Mouse (Mus musculus) urinary bladder, postnatal 4 days (tissue): ENCODE measurements around the gene Prkg1.

Experiments
- DNase-seq, 2 experiments: peaks; one replicate each; pipeline ENCODE4 v3.0.0; 2021 to 2022; ENCODE audit warnings: low spot score in 2 of 2

Gene Prkg1

DNA sequence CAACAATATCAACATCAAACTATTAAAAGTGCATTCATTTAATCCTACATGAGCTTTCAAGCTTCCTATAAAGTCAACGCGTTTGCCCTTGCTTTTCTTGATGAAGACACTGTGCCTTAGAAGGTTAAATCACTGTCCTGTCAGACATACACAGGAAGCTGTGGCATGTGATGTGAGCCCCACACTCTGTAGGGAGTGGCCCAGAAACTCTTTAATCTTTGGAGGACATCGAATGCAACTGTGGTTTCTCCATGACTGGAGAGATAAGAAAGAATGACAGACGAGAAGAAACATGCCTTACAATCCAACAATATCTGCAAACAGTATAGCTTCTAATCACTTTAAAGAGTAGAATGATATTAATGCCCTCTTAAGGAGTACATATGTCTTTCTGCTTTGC lies 903.4 kb downstream of the Prkg1 start:
- no peak for DNase-seq

- no peak for DNase-seq
Measured at GRCm38 (mm10) chr19:30851023-30851422, 913.8 kb downstream of the Prkg1 start.

GRCm38 (mm10) chr19:30844916-30845315 lies 919.9 kb downstream of the Prkg1 start:
- DNase-seq: no peak

GRCm38 (mm10) chr19:30843637-30844036 lies 921.2 kb downstream of the Prkg1 start:
- no peak for DNase-seq

GRCm38 (mm10) chr19:30843052-30843564 lies 921.7 kb downstream of the Prkg1 start:
- DNase-seq: no peak

GRCm38 (mm10) chr19:30842640-30843039 lies 922.2 kb downstream of the Prkg1 start:
- DNase-seq: no peak

GRCm38 (mm10) chr19:30833045-30833651 lies 931.7 kb downstream of the Prkg1 start:
- no peak for DNase-seq

DNA sequence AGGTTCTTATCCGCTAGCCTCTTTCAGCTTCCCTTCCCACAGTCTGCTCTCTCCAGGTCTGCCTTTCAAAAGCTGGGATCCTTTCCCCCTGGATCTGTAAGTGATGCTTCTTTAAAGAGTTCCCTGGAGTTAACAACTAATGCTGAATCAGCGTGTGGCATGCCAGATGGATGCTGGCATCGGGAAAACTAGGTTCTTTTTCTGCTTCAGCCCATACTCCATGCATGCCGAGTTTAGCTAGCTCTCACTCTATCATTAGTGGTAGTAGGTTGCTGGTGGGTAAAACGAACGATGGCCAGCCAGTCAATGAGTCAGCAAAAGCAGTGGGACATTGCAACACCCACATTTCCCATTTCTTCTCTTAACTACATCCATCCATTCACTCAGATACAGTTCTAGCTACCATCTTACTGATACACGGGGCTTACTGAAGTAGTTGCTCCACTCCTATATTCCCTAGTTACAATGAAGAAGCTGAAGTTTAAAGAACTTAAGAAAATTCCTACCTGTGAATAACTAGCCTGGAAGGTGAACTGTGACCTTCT lies 935.5 kb downstream of the Prkg1 start:
- DNase-seq: no peak

DNA sequence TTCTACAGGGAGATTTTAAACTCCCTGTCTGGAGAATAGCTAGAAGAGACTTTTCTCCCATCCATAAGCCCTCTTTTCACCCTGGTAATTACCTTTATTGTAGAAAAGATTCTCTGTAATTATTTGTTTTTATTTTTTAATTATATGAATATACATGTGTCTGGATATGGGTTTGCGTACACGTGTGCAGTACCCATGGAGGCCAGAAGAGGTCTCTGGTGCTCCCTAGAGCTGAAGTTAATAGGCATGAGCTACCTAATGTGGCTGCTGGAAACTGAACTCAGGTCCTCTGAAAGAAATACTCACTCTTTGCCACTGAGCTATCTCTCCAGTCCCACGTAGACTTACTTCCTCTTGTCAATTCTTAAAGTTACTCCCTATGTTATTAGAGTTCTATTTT lies 937.0 kb downstream of the Prkg1 start:
- no peak for DNase-seq

DNA sequence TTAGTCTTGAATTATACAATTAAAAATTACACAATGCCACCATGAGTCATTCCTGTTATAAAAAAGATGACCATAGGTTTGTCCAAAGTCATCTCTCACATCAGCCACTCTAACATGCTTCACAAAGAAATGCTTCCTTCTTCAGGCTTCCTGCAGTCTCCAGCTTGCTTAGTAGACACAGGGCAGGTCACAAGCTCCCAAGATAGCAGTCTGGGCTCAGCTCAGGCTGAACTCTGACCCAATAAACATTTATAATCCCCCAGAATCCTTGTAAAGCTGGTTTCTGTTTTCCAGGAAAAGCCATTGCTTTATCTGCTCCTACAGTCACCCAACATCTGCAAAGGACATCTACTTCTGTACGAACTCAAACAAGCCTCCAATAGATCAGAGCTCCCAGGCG lies 938.7 kb downstream of the Prkg1 start:
- DNase-seq: no peak

- no peak for DNase-seq
Measured at GRCm38 (mm10) chr19:30815661-30816060, 949.2 kb downstream of the Prkg1 start.

DNA sequence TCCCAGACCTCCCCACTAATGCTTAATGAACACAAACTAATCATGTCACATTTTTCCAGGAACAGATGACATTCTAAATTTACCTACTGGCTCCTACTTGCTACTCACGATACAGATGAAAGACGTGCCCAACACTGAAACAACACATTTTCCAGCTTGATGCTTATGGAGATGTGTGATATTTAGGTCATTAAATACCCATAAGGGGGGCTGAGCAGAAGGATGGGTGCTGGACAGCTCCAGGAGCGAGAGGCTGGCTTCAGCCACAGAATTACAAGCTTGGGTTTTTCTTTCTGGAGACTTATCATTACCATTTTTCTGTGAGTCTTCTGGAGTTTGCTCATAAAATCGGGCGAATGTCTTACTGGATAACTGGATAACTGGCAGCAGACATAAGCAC lies 958.6 kb downstream of the Prkg1 start:
- DNase-seq: no peak

- no peak for DNase-seq
Measured at GRCm38 (mm10) chr19:30780803-30781202, 984.0 kb downstream of the Prkg1 start.

DNA sequence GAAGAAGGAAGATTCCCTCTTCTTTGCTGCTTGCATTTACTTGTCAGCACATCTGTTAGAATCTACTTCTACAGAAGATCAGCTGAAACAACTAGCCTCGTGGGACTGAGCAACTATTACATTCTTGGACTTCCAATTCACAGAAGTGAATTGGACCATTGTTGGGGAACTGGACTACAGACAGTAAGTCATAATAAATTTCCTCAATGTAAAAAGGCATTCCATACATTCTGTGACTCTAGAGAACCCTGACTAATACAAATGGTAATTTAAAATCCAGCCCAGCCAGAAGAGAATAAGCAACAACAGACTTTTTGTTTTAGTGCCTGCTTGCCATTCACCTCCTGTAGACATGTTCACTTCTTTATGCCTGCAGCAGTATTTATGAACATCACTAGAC lies 996.5 kb downstream of the Prkg1 start:
- no peak for DNase-seq

DNA sequence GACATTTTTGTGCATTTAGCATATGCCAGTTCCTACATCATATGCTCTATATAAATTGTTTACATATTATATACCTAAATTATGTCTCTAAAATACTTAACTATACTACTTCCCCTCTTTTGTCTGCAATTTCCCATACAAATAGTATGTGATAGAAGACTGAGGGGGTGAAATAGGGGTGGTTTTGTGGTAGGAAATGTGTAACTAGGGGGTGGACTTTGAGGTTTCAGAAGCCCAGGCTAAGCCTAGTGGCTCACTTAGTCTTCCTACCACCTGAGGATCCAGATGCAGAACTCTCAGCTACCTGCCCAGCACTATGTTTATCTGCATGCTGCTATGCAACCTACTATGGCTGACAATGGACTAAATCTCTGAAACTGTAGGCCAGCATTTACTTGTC lies 1020.4 kb downstream of the Prkg1 start:
- DNase-seq: no peak

DNA sequence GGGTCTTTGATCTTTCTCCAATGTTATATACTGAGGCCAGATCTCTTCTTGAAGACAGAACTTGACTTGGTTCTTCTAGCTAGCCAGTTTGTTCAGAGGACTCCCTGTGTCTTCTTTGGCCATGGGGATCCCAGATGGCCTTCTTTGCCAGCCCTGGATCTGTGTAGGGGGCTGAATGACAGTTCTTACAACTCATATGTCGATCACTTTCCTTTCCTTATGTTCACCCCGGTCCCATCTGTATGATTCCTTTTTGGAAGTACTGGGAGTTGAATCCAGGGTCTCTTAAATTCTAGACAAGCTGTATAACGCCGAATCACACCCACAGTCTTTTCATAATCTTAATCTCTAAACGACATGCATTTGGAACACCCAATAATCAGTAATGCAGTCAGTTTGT lies 1065.7 kb downstream of the Prkg1 start:
- DNase-seq: no peak

DNA sequence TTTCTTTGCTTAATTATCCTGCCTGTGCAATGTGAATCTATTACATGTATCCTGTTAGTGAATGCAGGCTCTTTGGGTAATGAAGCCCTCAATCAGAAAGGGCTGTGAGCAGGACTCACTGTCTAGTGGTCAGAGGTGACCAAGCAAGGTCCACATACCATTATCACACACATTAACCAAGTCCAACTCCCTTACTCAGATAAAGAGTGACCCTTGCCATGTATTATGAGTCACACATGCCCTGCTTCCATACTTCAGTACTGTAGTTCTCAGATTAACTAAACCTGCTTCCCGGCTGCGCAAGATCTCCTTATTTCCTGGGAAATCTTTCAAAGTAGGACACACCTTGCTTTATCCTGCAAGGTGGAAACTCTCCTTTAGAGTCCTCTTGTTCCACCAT lies 1073.6 kb downstream of the Prkg1 start:
- no peak for DNase-seq

- no peak for DNase-seq
Measured at GRCm38 (mm10) chr19:30690691-30691090, 1074.1 kb downstream of the Prkg1 start.

- DNase-seq: no peak
Measured at GRCm38 (mm10) chr19:30687942-30688341, 1076.9 kb downstream of the Prkg1 start.

DNA sequence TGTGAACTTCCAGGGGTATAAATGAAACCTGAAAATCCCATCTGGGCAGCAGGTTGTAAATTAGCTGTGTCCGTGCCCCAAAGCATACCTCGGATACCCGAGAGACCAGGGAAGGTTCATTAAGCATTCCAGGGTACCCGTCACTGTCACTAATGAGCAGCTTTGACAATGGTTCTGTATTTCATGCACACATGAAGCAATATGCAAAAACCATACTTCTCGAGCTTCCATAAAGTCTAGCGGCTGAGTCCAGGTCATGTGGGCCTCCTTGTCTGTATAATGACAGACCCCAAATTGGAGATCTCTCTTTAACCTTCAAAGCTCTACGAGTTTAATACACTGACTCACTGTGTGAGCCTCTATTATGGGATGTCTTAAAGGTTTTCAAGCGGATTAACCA lies 1088.5 kb downstream of the Prkg1 start:
- no peak for DNase-seq

DNA sequence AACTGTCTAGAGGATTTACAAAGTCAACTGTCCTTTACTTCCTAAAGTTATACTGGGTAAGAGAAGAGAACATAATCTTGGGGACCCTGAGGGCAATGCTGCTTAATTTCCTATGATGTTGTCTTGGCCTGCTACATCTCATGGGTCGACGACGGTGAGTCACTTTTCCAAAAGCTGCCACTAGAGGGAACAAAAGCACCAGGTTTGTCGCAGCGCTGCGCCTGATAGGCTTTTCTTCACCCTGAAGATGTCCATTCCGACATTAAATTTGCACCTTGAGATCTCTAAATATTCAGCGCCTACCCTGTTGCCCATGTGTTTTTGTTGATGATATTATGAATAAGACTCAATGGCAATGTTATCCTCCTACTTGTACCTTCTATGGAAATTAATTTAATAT lies 1100.6 kb downstream of the Prkg1 start:
- DNase-seq: peak in 1 of 2 experiments; percentile 22

DNA sequence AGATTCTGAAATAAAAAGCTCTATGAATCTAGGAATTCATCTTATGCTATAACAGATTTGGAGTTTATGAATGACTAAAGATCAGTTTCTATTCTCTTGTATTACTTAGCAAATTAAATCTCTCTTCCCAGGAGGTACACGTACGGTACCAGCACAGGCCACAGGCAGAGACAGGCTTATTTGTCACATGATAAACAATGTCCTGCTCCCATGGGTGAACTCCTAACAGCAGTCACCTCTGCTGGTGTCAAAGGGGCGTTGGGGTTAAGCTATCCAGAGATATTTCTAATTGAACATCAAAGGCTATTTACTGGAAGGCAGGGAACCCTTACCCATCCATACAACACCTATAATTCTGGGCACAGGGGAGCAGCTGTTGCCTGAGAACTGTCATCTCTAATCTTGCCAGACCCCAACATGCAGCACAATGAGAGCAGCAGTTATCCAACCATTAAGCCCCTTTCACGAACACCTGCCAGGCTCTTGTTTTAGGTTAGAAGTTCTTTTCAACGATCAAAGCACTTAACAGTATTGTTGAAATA lies 1122.1 kb downstream of the Prkg1 start:
- DNase-seq: no peak

DNA sequence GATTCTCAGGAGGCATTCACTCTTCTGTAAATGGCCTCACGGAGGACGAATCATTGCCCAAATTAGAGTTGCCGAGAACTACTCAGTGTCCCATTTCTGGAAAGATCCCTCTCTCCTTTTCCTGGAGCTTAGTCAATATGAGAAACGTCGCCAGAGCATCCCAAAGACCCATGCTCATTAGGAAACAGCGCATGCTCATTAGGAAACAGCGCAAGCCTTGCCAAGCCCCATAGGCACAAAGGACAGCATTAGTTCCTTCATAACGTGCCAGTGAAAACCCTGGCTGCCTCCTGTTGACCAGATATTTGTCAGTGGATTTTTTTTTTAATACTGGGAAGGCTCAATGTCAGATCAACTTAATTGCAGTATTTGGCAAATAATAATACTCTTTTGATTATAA lies 1127.4 kb downstream of the Prkg1 start:
- DNase-seq: no peak

- DNase-seq: no peak
Measured at GRCm38 (mm10) chr19:30631051-30631450, 1133.8 kb downstream of the Prkg1 start.
